Mouse (Mus musculus) naive thymus-derived CD4-positive, alpha-beta T cell, adult 2 months (primary cell): ENCODE measurements around the gene Gnmt.

Source experiments
- DNase-seq: peaks from one replicate; pipeline ENCODE4 v3.0.0-alpha.2; 2011; ENCODE audit warnings: low read depth

Gene Gnmt

DNA sequence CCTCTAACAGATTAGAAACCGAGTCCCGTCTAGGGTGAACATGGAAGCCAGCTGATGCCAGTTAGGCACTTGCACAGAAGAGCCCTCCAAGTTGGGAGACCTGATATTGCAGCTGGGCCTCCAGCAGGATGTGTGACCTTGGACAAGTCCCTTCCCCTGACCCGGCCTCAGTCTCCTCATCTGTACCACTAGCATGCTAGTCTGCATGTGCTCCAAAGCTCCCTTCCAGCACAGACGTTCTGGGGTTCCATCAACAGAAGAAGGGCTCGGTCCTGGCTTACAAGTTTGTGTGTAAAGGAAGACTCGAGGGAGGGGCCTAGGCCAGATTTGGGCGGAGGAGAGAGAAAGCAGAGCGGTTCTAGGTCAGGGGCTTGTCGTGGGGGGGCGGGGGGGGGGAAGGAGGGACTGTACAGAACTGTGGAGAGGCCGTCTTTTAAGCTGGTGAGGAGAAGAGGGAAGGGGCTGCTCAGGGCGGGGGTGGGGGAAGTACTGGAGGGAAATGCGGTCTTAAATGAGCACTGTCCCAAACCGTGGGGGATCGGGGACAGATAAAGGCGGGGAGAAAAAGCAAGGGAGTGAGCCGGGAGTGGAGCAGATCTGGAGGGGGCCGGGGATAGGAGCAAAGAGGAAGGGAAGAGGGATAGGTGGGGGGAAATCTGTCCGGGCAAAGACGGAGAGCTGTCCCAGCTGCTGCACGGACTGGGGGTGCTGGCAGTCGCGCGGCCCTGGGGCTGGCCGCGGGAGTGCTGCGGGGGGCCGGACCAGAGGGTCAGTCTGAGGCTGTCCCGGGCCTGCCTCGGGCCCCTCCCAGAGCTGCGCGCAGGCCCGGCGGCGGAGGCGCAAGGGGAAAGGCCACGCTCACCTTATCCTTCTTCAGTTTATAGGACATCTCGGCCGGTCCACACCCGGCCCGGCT is 24.7 kb downstream of the Gnmt start:
- DNase-seq: peak; percentile 47

DNA sequence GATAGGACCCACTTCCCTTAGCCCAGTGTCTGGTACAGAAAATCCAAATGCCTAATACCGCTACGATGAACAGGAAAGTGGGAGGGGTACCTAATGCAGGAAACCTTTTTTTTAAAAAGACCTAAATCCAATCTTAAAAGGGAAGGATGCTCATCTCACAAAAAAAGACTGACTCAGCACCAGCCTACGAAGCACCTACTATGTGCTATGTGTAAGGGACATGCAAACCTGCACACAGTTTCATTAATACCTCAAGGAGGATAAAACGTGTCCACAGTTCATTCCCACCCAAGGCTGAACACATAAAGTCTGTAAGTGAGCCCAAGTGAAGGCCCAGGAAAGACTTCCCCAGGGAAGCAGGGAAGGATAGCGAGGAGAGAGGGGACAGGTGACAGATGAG is 26.5 kb downstream of the Gnmt start:
- no peak for DNase-seq

- no peak for DNase-seq
These were observed 26.9 kb downstream of the Gnmt start for GRCm38 (mm10) chr17:46702100-46702499.

- DNase-seq: no peak
These were observed 27.5 kb downstream of the Gnmt start for GRCm38 (mm10) chr17:46701489-46701888.

DNA sequence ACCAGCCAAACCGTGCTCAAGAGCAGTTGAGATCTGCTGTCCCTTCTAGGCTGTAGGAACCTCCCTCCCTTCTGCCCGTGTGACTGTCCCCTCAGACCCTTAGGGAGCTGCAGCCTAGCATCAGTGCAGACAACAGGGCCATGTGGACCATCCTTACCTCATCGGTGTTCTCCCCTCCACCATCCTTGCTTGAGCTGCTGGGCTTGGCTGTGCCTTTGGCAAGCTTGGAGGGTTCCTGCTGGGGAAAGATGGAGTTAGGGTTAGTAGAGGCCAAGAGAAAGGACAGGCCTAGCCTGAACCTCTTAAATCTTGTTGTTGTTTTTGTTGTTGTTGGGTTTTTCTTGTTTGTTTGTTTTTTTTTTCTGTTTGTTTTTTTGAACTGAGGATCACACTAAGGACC is 29.1 kb downstream of the Gnmt start:
- DNase-seq: no peak

- DNase-seq: no peak
These were observed 29.7 kb downstream of the Gnmt start for GRCm38 (mm10) chr17:46699245-46699644.

GRCm38 (mm10) chr17:46698515-46698914 is 30.5 kb downstream of the Gnmt start:
- no peak for DNase-seq

DNA sequence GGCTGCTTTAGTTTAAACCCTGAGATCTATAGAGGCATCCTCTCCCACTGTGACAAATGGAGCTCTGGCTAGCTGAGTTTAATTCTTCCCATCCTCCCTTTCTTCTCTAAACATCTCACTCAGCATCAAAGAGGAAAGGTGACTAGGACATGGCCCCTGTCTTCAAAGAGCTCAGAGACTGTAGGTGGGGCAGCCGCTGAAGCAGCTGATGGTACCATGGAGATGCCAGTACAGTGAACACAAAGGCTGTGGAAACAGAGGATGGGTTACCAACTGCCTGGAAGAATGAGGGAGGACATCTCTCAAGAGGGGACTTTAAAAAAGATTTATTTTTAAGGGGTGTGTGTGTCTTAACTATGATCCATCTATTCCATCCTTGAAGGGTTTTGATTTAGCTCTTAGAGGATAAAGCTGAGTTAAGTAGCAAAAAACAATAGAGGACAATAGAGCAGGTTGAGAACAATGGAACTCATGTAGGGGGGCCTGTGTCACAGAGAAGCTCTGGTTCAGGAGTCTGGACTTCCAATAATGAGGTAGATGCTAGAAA is 34.4 kb downstream of the Gnmt start:
- DNase-seq: no peak

GRCm38 (mm10) chr17:46691390-46691789 is 37.6 kb downstream of the Gnmt start:
- DNase-seq: no peak

- no peak for DNase-seq
These were observed 38.3 kb downstream of the Gnmt start for GRCm38 (mm10) chr17:46690665-46691064.

GRCm38 (mm10) chr17:46685913-46686312 is 43.1 kb downstream of the Gnmt start:
- DNase-seq: no peak

- no peak for DNase-seq
These were observed 46.1 kb downstream of the Gnmt start for GRCm38 (mm10) chr17:46682654-46683389.

DNA sequence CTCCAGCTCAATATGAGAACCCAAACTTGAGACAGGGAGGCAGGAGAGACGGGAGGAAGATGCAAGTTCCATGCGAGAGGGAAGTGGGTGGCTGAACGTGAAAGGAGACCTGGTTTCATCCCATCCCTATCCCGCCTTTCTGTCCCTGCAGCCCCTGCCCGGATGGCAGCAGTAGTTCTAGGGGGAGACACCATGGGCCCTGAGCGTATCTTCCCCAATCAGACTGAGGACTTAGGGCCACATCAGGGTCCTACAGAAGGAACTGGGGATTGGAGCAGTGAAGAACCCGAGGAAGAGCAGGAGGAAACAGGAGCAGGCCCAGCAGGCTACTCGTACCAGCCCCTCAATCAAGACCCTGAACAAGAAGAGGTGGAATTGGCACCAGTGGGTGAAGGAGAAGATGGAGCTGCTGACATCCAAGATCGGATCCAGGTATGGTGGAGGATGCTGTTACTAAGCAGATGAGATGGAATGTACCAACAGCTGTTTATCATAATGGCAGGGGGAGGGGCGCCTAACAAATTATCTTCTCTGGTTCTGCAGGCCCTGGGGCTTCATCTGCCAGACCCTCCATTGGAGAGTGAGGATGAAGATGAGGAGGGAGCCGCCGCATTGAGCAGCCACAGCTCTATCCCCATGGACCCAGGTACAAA is 47.4 kb downstream of the Gnmt start:
- DNase-seq: peak; percentile 30

DNA sequence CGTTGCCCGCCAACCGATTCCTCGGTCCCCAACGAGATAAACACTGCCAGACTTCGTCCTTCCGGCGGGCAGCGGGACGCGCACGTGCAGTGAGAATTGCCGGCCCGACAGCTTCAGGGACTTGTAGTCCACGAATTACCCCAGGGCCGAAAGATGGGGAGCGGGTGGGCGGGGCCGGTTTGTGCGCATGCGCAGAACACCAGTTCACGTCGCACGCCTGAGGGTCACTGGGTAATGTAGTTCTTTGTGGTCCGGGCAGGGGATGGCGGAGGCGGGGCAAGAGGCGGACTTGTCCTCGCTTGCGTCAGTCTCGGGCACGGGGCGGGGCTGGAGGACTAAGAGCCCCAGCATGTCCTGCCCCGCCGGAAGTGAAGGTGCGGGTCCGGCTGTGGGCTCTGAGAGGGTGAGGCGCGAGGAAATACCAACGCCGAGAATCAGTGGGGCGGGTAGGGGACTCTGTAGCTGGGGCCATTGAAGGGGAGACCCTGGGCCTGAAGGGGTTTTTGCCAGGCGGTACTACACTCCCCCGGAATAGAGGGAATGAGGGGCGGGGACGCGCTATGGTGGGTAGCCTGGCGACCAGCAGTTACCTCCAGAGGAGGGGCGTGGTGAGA is 48.1 kb downstream of the Gnmt start, which contains the start of gene Klhdc3:
Gene Klhdc3 (minus strand): TSS at position 155 of the 614 bp plus-strand sequence.
- peak; percentile 98 for DNase-seq

- peak; percentile 62 for DNase-seq
These were observed 48.9 kb downstream of the Gnmt start for GRCm38 (mm10) chr17:46679843-46680759.

- DNase-seq: no peak
These were observed 50.1 kb downstream of the Gnmt start for GRCm38 (mm10) chr17:46678911-46679310.

- no peak for DNase-seq
These were observed 50.6 kb downstream of the Gnmt start, which contains the start of gene Mea1 for GRCm38 (mm10) chr17:46678416-46678815. TSS of gene Mea1 (plus strand) at chr17:46678793.
